Mouse (Mus musculus) embryonic facial prominence, embryonic 13.5 days (tissue): ENCODE data around the gene Mrps15. TPM values are rescaled to one million over a fixed set of nuclear protein-coding genes. Genes with fewer than 3 reads are reported as not detected.

Source experiments
- ATAC-seq: fragments of 200-750 bp; cut with Nextera tagmentation; 2 replicates; pipeline ENCODE4 v1.8.0; 2017; ENCODE audit warnings: low read depth; ENCODE audit not compliant: insufficient number of reproducible peaks, insufficient read depth, low FRiP score, low TSS enrichment
- H3K27ac ChIP-seq: fragments of 300-500 bp; sonication (generic); 2 replicates; pipeline ENCODE4 v1.5.1; 2015; ENCODE audit warnings: moderate library complexity, mild to moderate bottlenecking, inconsistent platforms
- H3K27me3 ChIP-seq: fragments of 300-500 bp; sonication (generic); 2 replicates; pipeline ENCODE4 v1.6.1; 2015; ENCODE audit warnings: mild to moderate bottlenecking, inconsistent platforms
- H3K36me3 ChIP-seq: fragments of 300-500 bp; sonication (generic); 2 replicates; pipeline ENCODE4 v1.6.1; 2015; ENCODE audit warnings: mild to moderate bottlenecking, inconsistent platforms
- H3K4me1 ChIP-seq: fragments of 300-500 bp; sonication (generic); 2 replicates; pipeline ENCODE4 v1.6.1; 2015; ENCODE audit warnings: inconsistent platforms
- H3K4me2 ChIP-seq: fragments of 300-500 bp; sonication (generic); 2 replicates; pipeline ENCODE4 v1.6.1; 2015; ENCODE audit warnings: moderate library complexity, mild to moderate bottlenecking, inconsistent platforms
- H3K4me3 ChIP-seq: fragments of 300-500 bp; sonication (generic); 2 replicates; pipeline ENCODE4 v1.5.1; 2015; ENCODE audit warnings: mild to moderate bottlenecking, inconsistent platforms
- H3K9ac ChIP-seq: fragments of 300-500 bp; sonication (generic); 2 replicates; pipeline ENCODE4 v1.6.1; 2015; ENCODE audit warnings: mild to moderate bottlenecking, inconsistent platforms
- H3K9me3 ChIP-seq: fragments of 300-500 bp; sonication (generic); 2 replicates; pipeline ENCODE4 v1.6.1; 2016; ENCODE audit warnings: inconsistent platforms
- WGBS: fragments of 180-500 bp; shearing (Covaris S2); methylation state at CpG from one replicate; pipeline ENCODE4 v1.1.7; 2015; ENCODE audit warnings: mixed read lengths; 5-methylcytosine and 5-hydroxymethylcytosine counted together
- polyA plus RNA-seq: library from polyadenylated mRNA; unstranded; fragments of >200 nt; fragmentation: Nextera tagmentation; extraction: Ambion mirVana; gene quantifications from 2 replicates; pipeline ENCODE4 v1.2.1, GENCODE M21; 2015

The Mrps15 gene
- polyA plus RNA-seq, 1 experiment from 2014 or later: 162 TPM

GRCm38 (mm10) chr4:126102061-126102841, 55.5 kb downstream of the Mrps15 start:
- no peak overlapping the region for H3K9ac ChIP-seq
- H3K27ac ChIP-seq: peak overlapping the region; percentile 86

GRCm38 (mm10) chr4:126103057-126103581, 56.4 kb downstream of the Mrps15 start:
- no peaks in the 10 kb centered on the region for H3K27me3 ChIP-seq
- H3K4me3 ChIP-seq: peak overlapping the region; percentile 87
- H3K4me2 ChIP-seq: peak overlapping the region; percentile 96
- H3K4me1 ChIP-seq: peaks cover 32% of the 10 kb centered on the region
- H3K27ac ChIP-seq: peak overlapping the region; percentile 86
- H3K9me3 ChIP-seq: no peaks in the 10 kb centered on the region
- WGBS: 2% methylated on average over 15 of the region's 15 CpGs
- no peak for ATAC-seq
- 0 out of 2 replicates have a peak, but pooled peaks cover 10% of the 10 kb centered on the region for H3K36me3 ChIP-seq
- H3K9ac ChIP-seq: peak overlapping the region; percentile 64

More at GRCm38 (mm10) chr4:126102061-126102841, 55.5 kb downstream of the Mrps15 start:
- H3K27me3 ChIP-seq: no peaks in the 10 kb centered on the region
- no peak for ATAC-seq
- no peak overlapping the region; the same call in 1 of the 2 replicates for H3K4me3 ChIP-seq
- peak overlapping the region; percentile 96 for H3K4me2 ChIP-seq
- 0 out of 2 replicates have a peak, but pooled peaks cover 14% of the 10 kb centered on the region for H3K36me3 ChIP-seq
- H3K4me1 ChIP-seq: peaks cover 29% of the 10 kb centered on the region
- H3K9me3 ChIP-seq: no peaks in the 10 kb centered on the region
- WGBS: 57% methylated on average over 7 of the region's 7 CpGs

GRCm38 (mm10) chr4:126103590-126104068, 56.9 kb downstream of the Mrps15 start, which contains the start of gene Stk40:
Gene Stk40 (plus strand): TSS chr4:126103957.
- H3K4me3 ChIP-seq: peak within 1 kb of the TSS; percentile 87
- H3K27ac ChIP-seq: peak within 1 kb of the TSS; percentile 86
- no peaks in the 10 kb centered on the region for H3K27me3 ChIP-seq
- peak; percentile 93 for ATAC-seq
- H3K4me1 ChIP-seq: peaks cover 32% of the 10 kb centered on the region
- WGBS: 1% methylated on average over 34 of the region's 34 CpGs
- peak within 1 kb of the TSS; percentile 87 for H3K9ac ChIP-seq
- peak within 1 kb of the TSS; percentile 96 for H3K4me2 ChIP-seq
- no peaks in the 10 kb centered on the region for H3K9me3 ChIP-seq
- H3K36me3 ChIP-seq: 0 out of 2 replicates have a peak, but pooled peaks cover 5% of the 10 kb centered on the region

GRCm38 (mm10) chr4:126104261-126105075, 57.7 kb downstream of the Mrps15 start:
- Histone ChIP-seq H3K4me3 (peak overlapping the region; percentile 87), H3K4me2 (peak overlapping the region; percentile 96), H3K4me1 (peaks cover 32% of the 10 kb centered on the region), H3K36me3 (no peaks in the 10 kb centered on the region), H3K9ac (peak overlapping the region; percentile 87), H3K27me3 (no peaks in the 10 kb centered on the region), H3K9me3 (no peaks in the 10 kb centered on the region), H3K27ac (peak overlapping the region; percentile 68; the same call in 1 of the 2 replicates)
- ATAC-seq: 0 out of 2 replicates have a peak, but pooled peaks have one; percentile 5
- 3% methylated on average over 34 of the region's 34 CpGs for whole genome bisulfite sequencing

Other genes with a start within 250 kb of the Mrps15 start
- 0.62 and 0.69 TPM in 2 replicates for gene Csf3r, start 22.4 kb upstream of the Mrps15 start, polyA plus RNA-seq
- gene Oscp1, start 11.6 kb downstream of the Mrps15 start, polyA plus RNA-seq: 19.2 and 22.2 TPM in 2 replicates
- gene Lsm10, start 49.7 kb downstream of the Mrps15 start, polyA plus RNA-seq: 46.7 and 50.3 TPM in 2 replicates
- 34.9 and 36.6 TPM in 2 replicates for gene Stk40, start 57.0 kb downstream of the Mrps15 start, polyA plus RNA-seq
- gene Eva1b, start 100.8 kb downstream of the Mrps15 start, polyA plus RNA-seq: 70.2 and 78.2 TPM in 2 replicates
- gene Sh3d21, start 116.6 kb downstream of the Mrps15 start, polyA plus RNA-seq: 8.6 and 10.3 TPM in 2 replicates
- 248 and 262 TPM in 2 replicates for gene Thrap3, start 155.8 kb downstream of the Mrps15 start, polyA plus RNA-seq
- 48.8 and 57.0 TPM in 2 replicates for gene Map7d1, start 209.4 kb downstream of the Mrps15 start, polyA plus RNA-seq
- 122 and 126 TPM in 2 replicates for gene Trappc3, start 215.4 kb downstream of the Mrps15 start, polyA plus RNA-seq
- gene Col8a2, start 239.9 kb downstream of the Mrps15 start, polyA plus RNA-seq: 33.9 and 43.4 TPM in 2 replicates